Mouse (Mus musculus): ENCODE measurements around the gene Ercc8. TPM values are rescaled to one million over a fixed set of nuclear protein-coding genes. Genes with fewer than 3 reads are reported as not detected.

Gene Ercc8
- polyA plus RNA-seq, 1 experiment = 3.1 TPM

DNA sequence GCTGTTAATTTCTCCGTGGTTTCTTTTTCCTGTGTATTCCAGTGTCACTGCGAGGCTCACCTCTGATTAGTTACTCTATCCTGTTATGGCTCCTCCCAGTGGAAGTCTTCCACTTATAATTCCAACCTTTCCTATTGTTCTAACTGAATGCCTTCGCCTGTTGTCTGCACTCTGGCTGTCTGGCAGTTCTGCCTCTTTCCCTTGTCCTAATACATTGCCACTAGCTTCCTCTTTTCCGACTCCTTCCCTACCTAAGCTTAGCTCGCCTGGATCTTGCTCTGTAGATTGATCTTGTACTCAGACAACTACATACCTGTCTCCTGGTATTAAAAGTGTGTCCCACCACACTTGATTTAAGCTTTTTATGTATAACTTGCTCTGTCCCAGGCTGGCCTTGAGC is 22.3 kb downstream of the Ercc8 start:
- Histone ChIP-seq H3K4me1 (ENCODE audit: control insufficient read depth, insufficient read depth, low read length) (peaks cover 6% of the 10 kb centered on the region; the same call in 1 of the 2 replicates), H3K27ac (ENCODE audit: insufficient read depth, low read depth, low read length) (no peak overlapping the region), H3K4me3 (ENCODE audit: insufficient read depth, low read length) (no peak overlapping the region)
- no peak for TF ChIP-seq POLR2A (IDR thresholded peaks at IDR 0.05; ENCODE audit: borderline replicate concordance, low read depth, low read length)
- no peak for TF ChIP-seq CTCF (IDR thresholded peaks at IDR 0.05; ENCODE audit: low read depth, low read length)

DNA sequence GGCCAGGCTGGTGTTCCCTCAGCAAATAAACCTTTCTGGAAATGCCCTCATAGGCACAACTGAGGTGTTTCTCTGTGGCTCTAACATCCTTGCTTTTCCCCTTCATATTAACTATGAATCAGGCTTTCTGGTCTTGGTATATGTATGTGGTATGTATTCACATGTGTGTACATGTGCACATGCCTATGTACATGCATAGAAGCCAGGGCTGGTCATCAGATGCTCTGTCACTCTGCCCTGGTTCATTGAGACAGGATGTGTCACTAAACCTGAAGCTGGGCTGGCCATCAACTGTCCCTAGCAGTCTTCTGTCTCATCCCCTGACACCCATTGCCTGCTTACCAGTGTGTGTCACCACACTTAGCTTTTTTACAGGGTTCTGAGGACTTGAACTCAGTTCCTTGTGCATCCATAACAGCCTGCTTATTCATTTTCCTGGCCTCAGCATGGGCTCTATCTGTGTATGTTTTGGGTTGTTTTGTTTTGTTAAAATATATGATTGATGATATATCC is 26.3 kb downstream of the Ercc8 start:
- TF ChIP-seq CTCF (IDR thresholded peaks at IDR 0.05; ENCODE audit: low read depth, low read length) (no peak), POLR2A (IDR thresholded peaks at IDR 0.05; ENCODE audit: borderline replicate concordance, low read depth, low read length) (no peak)
- Histone ChIP-seq H3K4me1 (ENCODE audit: control insufficient read depth, insufficient read depth, low read length) (peaks cover 4% of the 10 kb centered on the region), H3K4me3 (ENCODE audit: insufficient read depth, low read length) (no peak overlapping the region), H3K27ac (ENCODE audit: insufficient read depth, low read depth, low read length) (no peak overlapping the region)

DNA sequence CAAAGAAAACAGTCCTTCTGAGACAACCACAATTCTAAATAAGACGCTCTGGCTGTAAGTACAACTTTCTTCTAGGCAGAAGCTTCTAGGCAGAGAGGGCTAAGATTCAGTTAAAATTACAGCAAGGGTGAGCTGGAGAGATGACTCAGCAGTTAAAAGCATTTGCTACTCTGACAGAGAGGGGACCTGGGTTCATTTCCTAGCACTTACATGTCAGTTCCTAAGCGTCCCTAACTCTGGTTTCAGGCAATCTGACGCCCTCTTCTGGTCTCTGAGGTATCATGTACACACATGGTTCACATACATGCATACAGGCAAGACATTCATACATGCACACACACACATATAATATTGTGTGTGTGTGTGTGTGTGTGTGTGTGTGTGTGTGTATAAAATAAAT is 27.0 kb downstream of the Ercc8 start:
- no peak for TF ChIP-seq POLR2A (IDR thresholded peaks at IDR 0.05; ENCODE audit: borderline replicate concordance, low read depth, low read length)
- no peak for TF ChIP-seq CTCF (IDR thresholded peaks at IDR 0.05; ENCODE audit: low read depth, low read length)
- no peak overlapping the region for H3K4me3 ChIP-seq (ENCODE audit: insufficient read depth, low read length)

DNA sequence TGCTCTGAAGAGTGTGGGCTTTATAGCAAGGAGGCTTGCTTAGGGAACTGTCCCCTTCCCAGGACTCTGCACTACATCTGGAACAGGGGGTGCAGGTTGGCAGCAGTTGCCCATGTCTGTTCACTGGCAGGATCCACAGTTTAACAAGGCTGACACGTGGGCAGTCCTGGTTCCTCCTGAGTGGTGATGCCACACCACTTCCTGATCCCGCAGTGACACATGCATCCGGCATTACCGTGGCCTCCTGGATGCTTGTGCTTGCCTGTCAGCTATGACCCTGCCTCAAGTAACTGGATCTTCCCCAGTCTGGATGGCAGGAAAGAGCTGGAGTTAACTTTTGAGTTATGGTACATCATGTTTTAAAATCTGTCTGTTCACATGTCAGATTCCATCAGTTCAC is 29.5 kb downstream of the Ercc8 start:
- Histone ChIP-seq H3K4me3 (ENCODE audit: insufficient read depth, low read length) (no peak overlapping the region), H3K4me1 (ENCODE audit: control insufficient read depth, insufficient read depth, low read length) (peaks cover 4% of the 10 kb centered on the region; the same call in 1 of the 2 replicates), H3K27ac (ENCODE audit: insufficient read depth, low read depth, low read length) (no peak overlapping the region)
- TF ChIP-seq CTCF (IDR thresholded peaks at IDR 0.05; ENCODE audit: low read depth, low read length) = no peak
- no peak for TF ChIP-seq POLR2A (IDR thresholded peaks at IDR 0.05; ENCODE audit: borderline replicate concordance, low read depth, low read length)

More for the DNA sequence above, 27.0 kb downstream of the Ercc8 start:
- peaks cover 4% of the 10 kb centered on the region; the same call in 1 of the 2 replicates for H3K4me1 ChIP-seq (ENCODE audit: control insufficient read depth, insufficient read depth, low read length)
- H3K27ac ChIP-seq (ENCODE audit: insufficient read depth, low read depth, low read length) = no peak overlapping the region

DNA sequence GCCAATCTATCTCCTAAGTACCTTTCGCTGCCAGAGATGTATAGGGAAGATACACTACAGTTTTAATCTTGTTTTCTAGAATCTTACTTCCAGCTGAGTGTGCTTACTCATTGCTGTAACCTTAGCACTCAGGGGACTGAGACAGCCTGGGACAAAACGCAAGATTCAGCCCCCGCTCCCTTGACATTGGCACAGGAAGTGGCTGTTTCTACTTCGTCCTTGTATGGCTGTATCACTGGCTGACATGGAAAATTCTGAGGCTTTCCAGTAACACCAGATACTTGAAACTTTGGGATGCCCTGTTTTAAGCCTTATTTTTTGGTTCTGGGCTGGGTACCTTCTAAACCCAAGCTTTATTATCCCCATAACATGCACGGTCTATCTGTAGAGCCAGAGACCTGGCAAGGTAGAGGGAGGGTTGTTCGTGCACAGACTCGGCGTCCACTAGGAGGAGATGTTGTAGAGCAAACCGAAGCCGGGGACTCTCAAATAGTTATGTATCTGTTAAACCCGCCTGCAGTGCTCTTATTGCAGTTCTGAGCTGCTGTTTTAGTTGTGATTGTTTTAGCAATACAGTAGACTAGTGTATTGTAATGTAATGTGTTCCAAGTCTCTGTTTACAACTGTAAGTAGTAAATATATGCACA is 32.7 kb downstream of the Ercc8 start:
- TF ChIP-seq CTCF (IDR thresholded peaks at IDR 0.05; ENCODE audit: low read depth, low read length) (peak; percentile 47; the same call in 1 of the 2 replicates), POLR2A (IDR thresholded peaks at IDR 0.05; ENCODE audit: borderline replicate concordance, low read depth, low read length) (no peak)
- peaks cover 4% of the 10 kb centered on the region; the same call in 1 of the 2 replicates for H3K4me1 ChIP-seq (ENCODE audit: control insufficient read depth, insufficient read depth, low read length)
- no peak overlapping the region for H3K4me3 ChIP-seq (ENCODE audit: insufficient read depth, low read length)
- H3K27ac ChIP-seq (ENCODE audit: insufficient read depth, low read depth, low read length) = no peak overlapping the region

DNA sequence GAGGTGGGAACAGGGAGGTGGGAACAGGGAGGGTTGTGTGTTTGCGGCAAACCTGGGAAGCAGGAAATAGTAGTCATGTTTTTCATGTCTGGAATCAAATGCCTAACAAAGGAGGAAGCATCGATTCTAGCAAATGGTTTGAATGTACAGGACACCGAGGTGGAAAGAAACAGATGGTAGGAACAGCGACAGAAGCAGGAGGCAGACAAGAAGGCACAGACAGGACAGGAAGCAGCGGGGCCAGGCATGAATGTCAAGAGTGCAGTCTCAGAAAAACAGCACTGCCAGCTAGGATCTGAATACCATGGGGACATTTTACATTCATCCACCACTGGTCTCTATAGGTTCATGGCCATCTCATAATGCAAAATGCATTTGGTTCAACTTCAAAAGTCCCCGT is 36.9 kb downstream of the Ercc8 start:
- Histone ChIP-seq H3K4me1 (ENCODE audit: control insufficient read depth, insufficient read depth, low read length) (no peaks in the 10 kb centered on the region), H3K27ac (ENCODE audit: insufficient read depth, low read depth, low read length) (no peak overlapping the region), H3K4me3 (ENCODE audit: insufficient read depth, low read length) (no peak overlapping the region)
- TF ChIP-seq POLR2A (IDR thresholded peaks at IDR 0.05; ENCODE audit: borderline replicate concordance, low read depth, low read length) (no peak), CTCF (IDR thresholded peaks at IDR 0.05; ENCODE audit: low read depth, low read length) (no peak)

DNA sequence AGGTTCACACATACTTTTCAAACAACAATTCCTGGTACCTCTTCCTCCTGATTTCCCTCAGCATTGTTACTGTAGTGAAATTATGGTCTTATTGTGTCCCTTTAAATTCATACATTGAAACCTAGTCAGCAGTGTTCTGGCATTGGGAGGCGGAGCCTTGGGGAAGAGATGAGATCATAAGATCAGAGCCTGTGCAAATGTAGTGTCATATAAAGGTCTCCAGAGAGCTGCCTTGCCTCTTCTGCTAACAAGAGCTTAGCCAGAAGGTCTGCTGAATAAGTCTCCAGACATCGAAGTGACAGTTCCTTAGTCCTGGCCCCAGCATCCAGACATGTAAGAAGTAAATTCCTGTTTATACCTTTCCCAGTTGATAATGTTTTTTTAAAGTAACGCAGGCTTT is 46.3 kb downstream of the Ercc8 start:
- Histone ChIP-seq H3K27ac (ENCODE audit: insufficient read depth, low read depth, low read length) (no peak overlapping the region), H3K4me3 (ENCODE audit: insufficient read depth, low read length) (no peak overlapping the region), H3K4me1 (ENCODE audit: control insufficient read depth, insufficient read depth, low read length) (no peaks in the 10 kb centered on the region)
- TF ChIP-seq POLR2A (IDR thresholded peaks at IDR 0.05; ENCODE audit: borderline replicate concordance, low read depth, low read length) = no peak

DNA sequence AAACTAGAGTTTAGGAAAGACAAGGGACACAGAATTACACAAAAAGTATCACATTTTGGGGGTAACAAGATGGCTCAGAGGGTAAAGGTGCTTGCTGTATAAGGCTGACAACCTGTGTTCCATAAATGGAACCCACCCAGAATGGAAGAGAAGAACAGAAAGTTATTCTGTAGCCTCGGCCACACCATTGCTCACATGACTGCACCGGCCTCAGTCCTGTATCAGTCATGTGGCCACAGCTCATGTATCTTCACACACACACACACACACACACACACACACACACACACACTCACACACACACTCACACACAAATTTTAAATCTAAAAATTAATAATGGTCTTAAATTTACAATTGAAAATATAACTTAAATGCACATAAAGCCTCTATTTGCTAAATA is 48.9 kb downstream of the Ercc8 start:
- Histone ChIP-seq H3K4me1 (ENCODE audit: control insufficient read depth, insufficient read depth, low read length) (no peaks in the 10 kb centered on the region), H3K27ac (ENCODE audit: insufficient read depth, low read depth, low read length) (no peak overlapping the region), H3K4me3 (ENCODE audit: insufficient read depth, low read length) (no peak overlapping the region)
- TF ChIP-seq CTCF (IDR thresholded peaks at IDR 0.05; ENCODE audit: low read depth, low read length) (no peak), POLR2A (IDR thresholded peaks at IDR 0.05; ENCODE audit: borderline replicate concordance, low read depth, low read length) (no peak)

DNA sequence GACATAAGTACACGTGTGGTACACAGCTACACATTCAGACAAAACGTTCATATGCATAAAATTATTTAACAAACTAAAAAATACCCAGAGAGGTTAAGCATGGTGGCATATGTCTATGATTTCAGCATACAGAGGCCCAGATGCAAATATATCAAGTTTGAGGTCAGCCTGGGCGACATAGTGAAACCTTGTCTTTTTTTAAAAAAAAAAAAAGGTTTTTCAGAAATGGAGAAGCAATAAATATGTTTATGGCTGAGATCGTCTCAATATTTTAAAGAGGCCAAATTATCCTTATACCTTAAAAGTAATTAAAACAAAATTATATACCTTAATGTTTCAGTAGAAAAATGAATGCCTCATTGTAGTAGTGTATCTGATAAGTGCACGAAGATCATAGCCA is 49.6 kb downstream of the Ercc8 start:
- no peaks in the 10 kb centered on the region for H3K4me1 ChIP-seq (ENCODE audit: control insufficient read depth, insufficient read depth, low read length)
- H3K4me3 ChIP-seq (ENCODE audit: insufficient read depth, low read length) = no peak overlapping the region
- TF ChIP-seq CTCF (IDR thresholded peaks at IDR 0.05; ENCODE audit: low read depth, low read length) (no peak), POLR2A (IDR thresholded peaks at IDR 0.05; ENCODE audit: borderline replicate concordance, low read depth, low read length) (no peak)
- no peak overlapping the region for H3K27ac ChIP-seq (ENCODE audit: insufficient read depth, low read depth, low read length)

DNA sequence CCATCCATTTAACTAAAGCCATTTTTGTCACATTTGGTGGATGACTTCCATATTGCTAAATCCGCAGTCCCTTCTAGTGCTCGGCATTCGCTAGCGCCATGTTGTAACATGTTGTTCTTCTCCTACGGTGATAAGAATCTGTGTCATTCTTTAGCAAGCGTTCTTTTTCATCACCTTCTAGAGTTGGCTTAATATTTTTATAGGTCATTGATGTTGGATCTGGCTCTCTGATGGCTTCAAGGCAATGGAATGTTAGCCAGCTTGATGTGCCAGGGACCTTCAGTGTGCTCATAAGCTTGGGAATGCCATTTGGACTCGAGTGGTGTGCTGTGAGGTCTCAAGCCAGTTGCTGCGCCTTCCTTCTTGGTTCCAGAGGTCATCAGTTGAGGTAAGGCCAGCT is 52.4 kb downstream of the Ercc8 start:
- H3K4me1 ChIP-seq (ENCODE audit: control insufficient read depth, insufficient read depth, low read length) = no peaks in the 10 kb centered on the region
- no peak overlapping the region for H3K27ac ChIP-seq (ENCODE audit: insufficient read depth, low read depth, low read length)
- TF ChIP-seq POLR2A (IDR thresholded peaks at IDR 0.05; ENCODE audit: borderline replicate concordance, low read depth, low read length) (no peak), CTCF (IDR thresholded peaks at IDR 0.05; ENCODE audit: low read depth, low read length) (no peak)
- H3K4me3 ChIP-seq (ENCODE audit: insufficient read depth, low read length) = no peak overlapping the region
